8 mouse cellular contexts compared by ENCODE assay signal in the genomic region with DNA sequence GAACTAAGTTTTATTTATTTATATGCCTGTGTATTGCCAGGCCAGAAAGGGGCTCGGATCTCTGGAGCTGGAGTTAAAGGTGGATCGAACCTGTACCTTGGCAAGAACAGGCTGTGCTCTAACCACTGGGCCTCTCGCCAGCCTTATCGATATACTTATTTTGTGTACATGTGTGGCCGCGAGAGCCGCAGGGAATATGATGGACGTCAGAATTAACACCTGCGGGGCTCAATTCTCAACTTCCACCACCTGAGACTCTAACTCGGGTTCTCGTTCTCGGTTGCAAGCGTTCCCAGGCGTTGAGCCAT. TPM values are rescaled to one million over a fixed set of nuclear protein-coding genes. Genes with fewer than 3 reads are reported as not detected.
A peak's percentile ranks its signal among the peaks of the same experiment; 100 is the strongest.
DNase-seq lines count a peak whose midpoint lies in the region; ATAC-seq and TF ChIP-seq lines count a peak whose summit lies in the region.

No protein-coding gene starts in this region.

- H3K9ac ChIP-seq in kidney, embryonic 16.5 days (replicated peaks; ENCODE audit: low read length): peak overlapping the region; percentile 68
- peak overlapping the region; percentile 70 for H3K9ac ChIP-seq in hindbrain, embryonic 13.5 days
- peak overlapping the region; percentile 53 for H3K9ac ChIP-seq in midbrain, embryonic 14.5 days (replicated peaks; ENCODE audit: low read length)

- ATAC-seq in kidney, embryonic 16.5 days (ENCODE audit: low FRiP score, low TSS enrichment): 0 out of 2 replicates have a peak, but pooled peaks have one; percentile 0
- ATAC-seq in hindbrain, embryonic 13.5 days (ENCODE audit: low FRiP score): peak; percentile 19
- ATAC-seq in midbrain, embryonic 14.5 days (ENCODE audit: low FRiP score, low TSS enrichment): peak; percentile 4; the same call in 1 of the 2 replicates

- peak overlapping the region; percentile 50 for H3K4me3 ChIP-seq in kidney, embryonic 16.5 days (ENCODE audit: low read length)
- H3K4me3 ChIP-seq in cortical plate, adult 2 months (ENCODE audit: insufficient read depth, low read length): peak overlapping the region; percentile 29
- H3K4me3 ChIP-seq in hindbrain, embryonic 13.5 days: peak overlapping the region; percentile 53
- H3K4me3 ChIP-seq in midbrain, embryonic 14.5 days (replicated peaks; ENCODE audit: low read depth, low read length): peak overlapping the region; percentile 49

- DNase-seq in kidney, postnatal 14 days: no peak
- DNase-seq in midbrain, embryonic 14.5 days: no peak
- no peak for DNase-seq in ovary, postnatal 14 days (ENCODE audit: low spot score)
- no peak for DNase-seq in layer of hippocampus, adult 11-12 months (ENCODE audit: low spot score)
- DNase-seq in spleen, postnatal 10 days (ENCODE audit: low spot score in 2 of 2): no peak

- H3K27ac ChIP-seq in kidney, embryonic 16.5 days (ENCODE audit: low read length): peak overlapping the region; percentile 95
- peak overlapping the region; percentile 49 for H3K27ac ChIP-seq in cortical plate, adult 2 months (ENCODE audit: insufficient read depth, low read length)
- H3K27ac ChIP-seq in hindbrain, embryonic 13.5 days: peak overlapping the region; percentile 94
- H3K27ac ChIP-seq in midbrain, embryonic 14.5 days (replicated peaks; ENCODE audit: low read depth, low read length): peak overlapping the region; percentile 92

- peak overlapping the region; percentile 75 for H3K4me2 ChIP-seq in kidney, embryonic 16.5 days (replicated peaks; ENCODE audit: low read depth, low read length)
- H3K4me2 ChIP-seq in hindbrain, embryonic 13.5 days: peak overlapping the region; percentile 68
- peak overlapping the region; percentile 71 for H3K4me2 ChIP-seq in midbrain, embryonic 14.5 days (ENCODE audit: low read length)

- TF ChIP-seq CTCF in cortical plate, adult 2 months (IDR thresholded peaks at IDR 0.05; ENCODE audit: extremely low read depth, insufficient read depth, low read length): no peak

- no peaks in the 10 kb centered on the region for H3K9me3 ChIP-seq in kidney, embryonic 16.5 days (ENCODE audit: low read length)
- H3K9me3 ChIP-seq in hindbrain, embryonic 13.5 days: no peaks in the 10 kb centered on the region
- H3K9me3 ChIP-seq in midbrain, embryonic 14.5 days (ENCODE audit: control insufficient read depth, low read length): no peaks in the 10 kb centered on the region

- H3K27me3 ChIP-seq in kidney, embryonic 16.5 days (ENCODE audit: insufficient read depth, low read length): no peaks in the 10 kb centered on the region
- H3K27me3 ChIP-seq in hindbrain, embryonic 13.5 days: peaks cover 20% of the 10 kb centered on the region
- peaks cover 6% of the 10 kb centered on the region; the same call in 1 of the 2 replicates for H3K27me3 ChIP-seq in midbrain, embryonic 14.5 days (ENCODE audit: control insufficient read depth, insufficient read depth, low read length)

- TF ChIP-seq POLR2A in cortical plate, adult 2 months (IDR thresholded peaks at IDR 0.05; ENCODE audit: extremely low read depth, insufficient read depth, low read length): no peak

- H3K4me1 ChIP-seq in kidney, embryonic 16.5 days (ENCODE audit: insufficient read depth, low read length): peaks cover 31% of the 10 kb centered on the region
- peaks cover 6% of the 10 kb centered on the region for H3K4me1 ChIP-seq in cortical plate, adult 2 months (ENCODE audit: control insufficient read depth, insufficient read depth, low read length)
- H3K4me1 ChIP-seq in hindbrain, embryonic 13.5 days (replicated peaks): peaks cover 38% of the 10 kb centered on the region
- H3K4me1 ChIP-seq in midbrain, embryonic 14.5 days (ENCODE audit: control insufficient read depth, insufficient read depth, low read length): peaks cover 27% of the 10 kb centered on the region

- WGBS in kidney, embryonic 16.5 days: 4% methylated on average over 14 of the region's 14 CpGs
- WGBS in hindbrain, embryonic 13.5 days: 4% methylated on average over 14 of the region's 14 CpGs
- WGBS in midbrain, embryonic 14.5 days: 3% methylated on average over 14 of the region's 14 CpGs

- H3K36me3 ChIP-seq in kidney, embryonic 16.5 days (ENCODE audit: insufficient read depth, low read length): no peaks in the 10 kb centered on the region
- peaks cover 12% of the 10 kb centered on the region; the same call in 1 of the 2 replicates for H3K36me3 ChIP-seq in hindbrain, embryonic 13.5 days
- H3K36me3 ChIP-seq in midbrain, embryonic 14.5 days (ENCODE audit: control insufficient read depth, insufficient read depth, low read length): no peaks in the 10 kb centered on the region

RNA-seq across cellular contexts. Expression of a gene that starts 0.5 kb away (rescaled TPM):
- 0.66 and 0.82 TPM in 2 replicates for polyA plus RNA-seq in kidney, embryonic 16.5 days (2015; fragmentation: Nextera tagmentation; extraction: Ambion mirVana)
- 3.7 and 4.2 TPM in 2 replicates for polyA plus RNA-seq in cortical plate, adult 2 months (2012; rRNA removed)
- polyA plus RNA-seq in hindbrain, embryonic 13.5 days (2015; fragmentation: Nextera tagmentation; extraction: Ambion mirVana): 1.8 and 2.7 TPM in 2 replicates
- polyA plus RNA-seq in midbrain, embryonic 14.5 days (2014; fragmentation: Nextera tagmentation; extraction: Ambion mirVana): 0.74 and 1.1 TPM in 2 replicates

RNA-seq across cellular contexts. Expression of a gene that starts 4.7 kb away (rescaled TPM):
- polyA plus RNA-seq in kidney, embryonic 16.5 days (2015; fragmentation: Nextera tagmentation; extraction: Ambion mirVana): 18.5 and 22.8 TPM in 2 replicates
- polyA plus RNA-seq in cortical plate, adult 2 months (2012; rRNA removed): 21.2 and 25.3 TPM in 2 replicates
- polyA plus RNA-seq in hindbrain, embryonic 13.5 days (2015; fragmentation: Nextera tagmentation; extraction: Ambion mirVana): 3.0 and 4.2 TPM in 2 replicates
- polyA plus RNA-seq in midbrain, embryonic 14.5 days (2014; fragmentation: Nextera tagmentation; extraction: Ambion mirVana): 3.2 and 3.5 TPM in 2 replicates

RNA-seq across cellular contexts. Expression of a gene that starts 22.0 kb away (rescaled TPM):
- polyA plus RNA-seq in kidney, embryonic 16.5 days (2015; fragmentation: Nextera tagmentation; extraction: Ambion mirVana): 41.8 and 48.4 TPM in 2 replicates
- polyA plus RNA-seq in cortical plate, adult 2 months (2012; rRNA removed): 31.2 and 33.3 TPM in 2 replicates
- polyA plus RNA-seq in hindbrain, embryonic 13.5 days (2015; fragmentation: Nextera tagmentation; extraction: Ambion mirVana): 57.7 and 63.8 TPM in 2 replicates
- 47.7 and 58.1 TPM in 2 replicates for polyA plus RNA-seq in midbrain, embryonic 14.5 days (2014; fragmentation: Nextera tagmentation; extraction: Ambion mirVana)

RNA-seq across cellular contexts. Expression of a gene that starts 22.7 kb away (rescaled TPM):
- 16.0 and 17.6 TPM in 2 replicates for polyA plus RNA-seq in kidney, embryonic 16.5 days (2015; fragmentation: Nextera tagmentation; extraction: Ambion mirVana)
- 143 and 144 TPM in 2 replicates for polyA plus RNA-seq in cortical plate, adult 2 months (2012; rRNA removed)
- 11.7 and 13.5 TPM in 2 replicates for polyA plus RNA-seq in hindbrain, embryonic 13.5 days (2015; fragmentation: Nextera tagmentation; extraction: Ambion mirVana)
- polyA plus RNA-seq in midbrain, embryonic 14.5 days (2014; fragmentation: Nextera tagmentation; extraction: Ambion mirVana): 8.9 and 16.8 TPM in 2 replicates

RNA-seq across cellular contexts. Expression of a gene that starts 31.3 kb away (rescaled TPM):
- polyA plus RNA-seq in kidney, embryonic 16.5 days (2015; fragmentation: Nextera tagmentation; extraction: Ambion mirVana): 41.0 and 52.0 TPM in 2 replicates
- polyA plus RNA-seq in cortical plate, adult 2 months (2012; rRNA removed): 97.8 and 112 TPM in 2 replicates
- polyA plus RNA-seq in hindbrain, embryonic 13.5 days (2015; fragmentation: Nextera tagmentation; extraction: Ambion mirVana): 27.7 and 28.9 TPM in 2 replicates
- polyA plus RNA-seq in midbrain, embryonic 14.5 days (2014; fragmentation: Nextera tagmentation; extraction: Ambion mirVana): 20.4 and 25.7 TPM in 2 replicates
